Mouse (Mus musculus) spleen, adult 2 months (tissue): Measurements from ENCODE around the gene Zfp609.

Source experiments
- CTCF ChIP-seq: fragments of 200-500 bp; IDR thresholded peaks from 2 replicates; pipeline ENCODE4 v1.5.1; 2011; ENCODE audit warnings: mild to moderate bottlenecking, inconsistent platforms; ENCODE audit not compliant: insufficient read depth, insufficient read length, insufficient replicate concordance; ENCODE audit errors: extremely low read depth
- POLR2A ChIP-seq: fragments of 200-500 bp; IDR thresholded peaks from 2 replicates; pipeline ENCODE4 v1.6.1; 2011; ENCODE audit warnings: low read depth, low read length, inconsistent platforms

GRCm38 (mm10) chr9:65692466-65692865 is 134.9 kb downstream of the Zfp609 start:
- TF ChIP-seq CTCF (no peak), POLR2A (no peak)
